Mouse (Mus musculus): ENCODE measurements at regions not wholly inside any gene's neighbourhood (a gene's known extent, or its start where the extent isn't known, plus 50 kb on each side); places are given as distances from the start of the nearest gene placed in this dataset.
A peak's percentile ranks its signal among the peaks of the same experiment; 100 is the strongest.

DNA sequence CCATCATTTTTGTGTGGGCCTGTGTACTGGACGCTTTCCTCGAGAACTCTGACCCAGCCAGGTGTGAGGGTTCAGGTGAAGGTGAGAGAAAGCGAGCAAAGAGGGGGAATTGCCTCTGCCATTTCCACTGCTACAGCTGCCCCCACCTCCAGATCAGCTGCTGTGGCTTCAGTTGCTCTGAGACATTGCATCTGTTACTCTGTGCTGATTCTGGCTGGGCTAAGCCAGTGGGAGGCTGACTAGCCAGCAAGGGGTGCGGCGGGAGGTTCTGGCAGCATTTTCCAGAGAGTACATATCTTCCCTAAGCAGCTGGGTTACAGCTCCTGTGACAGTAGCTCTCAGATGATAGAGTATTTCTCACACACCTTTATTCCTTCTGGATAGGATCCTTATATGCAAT lies 712.7 kb upstream of the Cdh18 start:
- no peak for DNase-seq

DNA sequence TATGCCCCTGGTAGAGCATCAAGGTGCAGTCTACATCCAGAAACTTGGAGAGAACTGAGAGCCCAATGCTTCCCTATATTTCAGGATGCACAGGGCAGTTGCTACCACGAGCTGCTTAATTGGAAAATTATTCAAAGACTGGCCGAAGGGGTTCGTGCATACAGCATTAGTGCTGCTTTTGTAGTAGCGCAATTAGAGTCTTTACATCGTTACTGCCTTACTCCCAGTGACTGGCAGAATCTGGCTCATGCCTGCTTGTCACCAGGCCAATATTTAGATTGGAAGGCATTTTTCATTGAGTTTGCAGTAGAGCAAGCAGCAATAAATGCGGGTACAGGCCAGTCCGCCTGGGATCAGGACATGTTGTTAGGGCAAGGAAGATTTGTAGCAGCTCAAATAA lies 690.3 kb upstream of the Cdh18 start:
- DNase-seq, result no peak

DNA sequence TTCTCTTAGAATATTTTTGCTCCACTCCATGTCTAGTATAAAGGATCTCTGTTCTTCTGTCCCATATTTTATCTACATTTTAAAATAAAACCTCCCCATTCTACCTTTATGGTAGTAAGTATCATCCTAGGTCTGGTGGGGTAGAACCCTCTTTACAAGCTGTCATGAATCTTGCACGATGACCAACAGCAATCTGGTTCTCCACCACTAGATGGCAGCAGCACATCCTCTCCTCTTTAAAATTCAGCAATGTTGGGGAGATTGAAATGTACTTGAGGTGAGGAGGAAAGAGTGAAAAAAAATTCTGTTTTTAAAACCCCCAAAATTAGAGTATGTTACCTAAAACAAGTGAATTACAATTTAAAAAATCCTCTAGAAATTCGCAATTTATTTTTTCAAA lies 663.6 kb upstream of the Cdh18 start:
- DNase-seq, result peak; percentile 37
